Mouse (Mus musculus): Measurements from ENCODE around the gene Chpf. TPM values are rescaled to one million over a fixed set of nuclear protein-coding genes. Genes with fewer than 3 reads are reported as not detected.

The Chpf gene
- polyA plus RNA-seq, 1 experiment from 2014 or later, result 42.1 TPM

DNA sequence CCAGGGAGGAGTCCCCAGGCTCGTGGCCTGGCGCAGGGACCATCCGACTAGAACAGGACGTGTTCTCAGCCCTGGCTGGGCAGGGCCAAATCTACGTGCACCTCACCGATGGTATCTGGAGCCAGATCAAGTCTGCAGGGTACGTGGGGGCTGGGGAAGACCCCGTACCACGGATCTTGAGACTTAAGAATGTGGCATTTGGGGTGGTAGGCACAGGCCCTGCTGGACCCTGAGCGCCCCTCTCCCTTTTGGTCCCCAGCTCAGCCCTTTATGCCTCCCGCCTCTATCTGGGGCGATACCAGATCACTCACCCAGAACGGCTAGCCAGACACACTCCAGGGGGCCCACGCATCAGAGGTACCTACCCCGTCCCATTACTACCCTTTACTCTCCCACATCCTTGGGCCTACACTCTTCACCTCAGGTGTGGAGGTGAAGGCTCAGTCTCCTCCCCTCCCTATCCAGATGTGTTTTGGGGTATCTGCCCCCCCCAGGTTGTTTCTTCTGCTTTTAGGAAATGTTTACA is 37.6 kb downstream of the Chpf start:
- Histone ChIP-seq H3K4me3 (ENCODE audit: low read length) (no peak overlapping the region), H3K9me3 (ENCODE audit: control insufficient read depth, low read length) (no peaks in the 10 kb centered on the region), H3K36me3 (ENCODE audit: control insufficient read depth, insufficient read depth, low read length) (peaks cover 2% of the 10 kb centered on the region; the same call in 1 of the 2 replicates), H3K4me2 (ENCODE audit: low read length) (no peak overlapping the region), H3K27ac (ENCODE audit: low read depth, low read length) (no peak overlapping the region), H3K4me1 (ENCODE audit: control insufficient read depth, insufficient read depth, low read depth, low read length) (peaks cover 48% of the 10 kb centered on the region), H3K27me3 (replicated peaks; ENCODE audit: control insufficient read depth, insufficient read depth, low read length) (peaks cover 4% of the 10 kb centered on the region; the same call in 1 of the 2 replicates), H3K9ac (ENCODE audit: low read depth, low read length) (no peak overlapping the region)
- WGBS, result 77% methylated on average over 15 of the region's 15 CpGs
- ATAC-seq, result no peak

DNA sequence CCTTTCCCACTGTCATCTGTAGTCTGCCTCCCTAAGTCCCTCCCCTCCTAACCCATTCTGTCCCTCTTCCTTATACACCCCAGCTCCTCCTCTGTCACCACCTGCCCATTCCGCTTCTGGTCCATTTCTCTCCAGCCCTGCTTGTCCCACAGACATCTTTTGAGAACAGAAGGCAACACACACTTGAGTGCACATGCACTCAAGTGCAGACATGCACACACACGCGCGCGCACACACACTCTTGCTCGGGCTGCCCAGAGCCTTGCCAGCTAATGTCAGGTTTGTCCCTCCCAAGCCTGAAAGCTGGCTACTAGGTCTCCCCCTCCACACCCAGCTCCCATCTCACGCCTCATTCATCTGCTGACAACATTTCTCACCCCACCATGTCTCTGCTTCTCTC is 38.4 kb downstream of the Chpf start:
- Histone ChIP-seq H3K4me3 (ENCODE audit: low read length) (no peak overlapping the region), H3K36me3 (ENCODE audit: control insufficient read depth, insufficient read depth, low read length) (peaks cover 2% of the 10 kb centered on the region; the same call in 1 of the 2 replicates), H3K27ac (ENCODE audit: low read depth, low read length) (no peak overlapping the region), H3K4me2 (ENCODE audit: low read length) (no peak overlapping the region), H3K4me1 (ENCODE audit: control insufficient read depth, insufficient read depth, low read depth, low read length) (peaks cover 44% of the 10 kb centered on the region), H3K9me3 (ENCODE audit: control insufficient read depth, low read length) (no peaks in the 10 kb centered on the region), H3K27me3 (replicated peaks; ENCODE audit: control insufficient read depth, insufficient read depth, low read length) (0 out of 2 replicates have a peak, but pooled peaks cover 2% of the 10 kb centered on the region), H3K9ac (ENCODE audit: low read depth, low read length) (no peak overlapping the region)
- no peak for ATAC-seq
- 85% methylated on average over 7 of the region's 7 CpGs for WGBS

DNA sequence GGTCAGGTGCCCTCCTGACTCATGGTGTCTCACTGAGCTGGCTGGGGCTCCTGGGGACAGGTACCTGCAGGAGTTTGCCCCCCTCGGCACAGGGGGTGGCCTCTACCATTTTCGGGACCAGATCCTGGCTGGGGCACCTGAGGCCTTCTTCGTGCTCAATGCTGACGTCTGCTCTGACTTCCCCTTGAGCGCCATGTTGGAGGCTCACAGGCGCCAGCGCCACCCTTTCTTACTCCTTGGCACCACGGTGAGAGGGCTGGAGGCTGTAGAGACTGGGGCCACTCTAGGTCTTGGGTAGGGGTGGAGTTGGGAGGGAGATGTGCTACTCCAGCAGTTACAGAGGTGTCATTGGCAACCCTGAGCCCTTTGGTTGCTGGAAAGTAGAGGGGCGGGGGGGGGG is 40.3 kb downstream of the Chpf start:
- peaks cover 25% of the 10 kb centered on the region for H3K4me1 ChIP-seq (ENCODE audit: control insufficient read depth, insufficient read depth, low read depth, low read length)
- no peak overlapping the region for H3K27ac ChIP-seq (ENCODE audit: low read depth, low read length)
- no peaks in the 10 kb centered on the region for H3K9me3 ChIP-seq (ENCODE audit: control insufficient read depth, low read length)
- H3K9ac ChIP-seq (ENCODE audit: low read depth, low read length), result no peak overlapping the region
- no peak for ATAC-seq
- H3K27me3 ChIP-seq (replicated peaks; ENCODE audit: control insufficient read depth, insufficient read depth, low read length), result no peaks in the 10 kb centered on the region
- 79% methylated on average over 8 of the region's 9 CpGs for WGBS
- H3K4me2 ChIP-seq (ENCODE audit: low read length), result no peak overlapping the region
- no peak overlapping the region for H3K4me3 ChIP-seq (ENCODE audit: low read length)
- peaks cover 2% of the 10 kb centered on the region; the same call in 1 of the 2 replicates for H3K36me3 ChIP-seq (ENCODE audit: control insufficient read depth, insufficient read depth, low read length)

DNA sequence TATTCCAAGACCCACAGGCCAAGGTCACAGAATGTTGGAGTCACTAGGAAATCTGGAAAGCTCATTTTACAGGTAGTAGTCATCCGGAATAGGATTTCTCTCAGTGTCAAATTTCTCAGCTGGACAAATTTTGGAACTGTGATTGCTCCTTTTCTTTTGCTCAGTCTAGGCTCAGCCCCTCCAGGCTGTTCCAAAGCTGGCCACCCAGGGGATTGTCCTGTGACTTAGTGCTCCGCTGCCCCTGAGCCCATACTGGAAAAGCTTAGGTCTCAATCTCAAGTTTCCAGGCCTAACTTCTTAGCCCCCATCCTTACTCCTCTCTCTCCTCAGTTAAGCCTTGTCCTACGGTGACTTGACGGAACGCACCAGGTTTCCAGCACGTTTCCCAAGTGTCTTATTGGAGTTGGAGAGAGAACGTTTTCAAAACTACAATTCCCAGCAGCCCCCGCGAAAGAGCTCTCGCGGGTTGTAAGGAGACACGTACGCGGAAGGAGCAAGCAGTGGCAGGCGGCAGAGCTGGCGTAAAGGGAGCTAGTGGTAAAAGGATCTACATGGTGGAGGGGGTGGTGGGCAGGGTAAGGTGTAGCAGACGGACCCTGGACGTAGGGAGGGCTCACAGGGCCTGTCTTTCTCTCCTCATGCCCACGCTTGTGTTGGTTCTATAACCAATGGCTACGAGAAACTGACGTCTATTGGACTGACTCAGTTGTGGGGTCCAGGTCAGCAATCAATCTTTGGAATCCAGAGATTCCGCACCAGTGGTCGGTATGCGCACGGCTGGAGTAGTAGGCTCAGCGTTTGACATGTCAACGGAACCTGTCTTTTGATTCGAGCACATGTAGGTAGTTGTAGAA is 43.4 kb downstream of the Chpf start, which contains the start of gene Gmppa:
TSS of gene Gmppa (plus strand) at position 456 of the 854 bp plus-strand sequence.
- Histone ChIP-seq H3K27ac (ENCODE audit: low read depth, low read length) (peak within 1 kb of the TSS; percentile 77), H3K9me3 (ENCODE audit: control insufficient read depth, low read length) (no peaks in the 10 kb centered on the region)
- 7% methylated on average over 28 of the region's 28 CpGs for WGBS

GRCm38 (mm10) chr1:75425796-75426471 is 53.2 kb downstream of the Chpf start:
- no peak overlapping the region for H3K27ac ChIP-seq (ENCODE audit: low read depth, low read length)
- no peak overlapping the region for H3K4me3 ChIP-seq (ENCODE audit: low read length)
- H3K9me3 ChIP-seq (ENCODE audit: control insufficient read depth, low read length), result no peaks in the 10 kb centered on the region
- no peak overlapping the region for H3K4me2 ChIP-seq (ENCODE audit: low read length)
- 30% methylated on average over 10 of the region's 10 CpGs for WGBS
- no peak overlapping the region for H3K9ac ChIP-seq (ENCODE audit: low read depth, low read length)
- ATAC-seq, result no peak
- no peaks in the 10 kb centered on the region for H3K36me3 ChIP-seq (ENCODE audit: control insufficient read depth, insufficient read depth, low read length)
- peaks cover 12% of the 10 kb centered on the region for H3K4me1 ChIP-seq (ENCODE audit: control insufficient read depth, insufficient read depth, low read depth, low read length)
- peaks cover 32% of the 10 kb centered on the region for H3K27me3 ChIP-seq (replicated peaks; ENCODE audit: control insufficient read depth, insufficient read depth, low read length)

More for the DNA sequence above, 43.4 kb downstream of the Chpf start, which contains the start of gene Gmppa:
- H3K4me1 ChIP-seq (ENCODE audit: control insufficient read depth, insufficient read depth, low read depth, low read length), result peaks cover 9% of the 10 kb centered on the region
- H3K36me3 ChIP-seq (ENCODE audit: control insufficient read depth, insufficient read depth, low read length), result no peaks in the 10 kb centered on the region; the same call in 1 of the 2 replicates
- peak within 1 kb of the TSS; percentile 81 for H3K9ac ChIP-seq (ENCODE audit: low read depth, low read length)
- no peaks in the 10 kb centered on the region for H3K27me3 ChIP-seq (replicated peaks; ENCODE audit: control insufficient read depth, insufficient read depth, low read length)
- peak; percentile 90 for ATAC-seq
- H3K4me2 ChIP-seq (ENCODE audit: low read length), result peak within 1 kb of the TSS; percentile 67
- H3K4me3 ChIP-seq (ENCODE audit: low read length), result peak within 1 kb of the TSS; percentile 68

Other genes with a start within 250 kb of the Chpf start
- 0.26 TPM in 1 of 2 replicates, not detected in the other for gene A630095N17Rik, start 247.2 kb downstream of the Chpf start, polyA plus RNA-seq (2015; fragmentation: Nextera tagmentation; extraction: Ambion mirVana)
- gene Dnajb2, start 242.9 kb downstream of the Chpf start, polyA plus RNA-seq (2015; fragmentation: Nextera tagmentation; extraction: Ambion mirVana), result 86.3 and 98.0 TPM in 2 replicates
- 36.9 and 40.6 TPM in 2 replicates for gene Ptprn, start 214.8 kb downstream of the Chpf start, polyA plus RNA-seq (2015; fragmentation: Nextera tagmentation; extraction: Ambion mirVana)
- gene Resp18, start 200.9 kb downstream of the Chpf start, polyA plus RNA-seq (2015; fragmentation: Nextera tagmentation; extraction: Ambion mirVana), result 251 and 327 TPM in 2 replicates
- 149 and 150 TPM in 2 replicates for gene Dnpep, start 161.3 kb downstream of the Chpf start, polyA plus RNA-seq (2015; fragmentation: Nextera tagmentation; extraction: Ambion mirVana)
- 1.7 and 10.9 TPM in 2 replicates for gene Des, start 119.0 kb downstream of the Chpf start, polyA plus RNA-seq (2015; fragmentation: Nextera tagmentation; extraction: Ambion mirVana)
- 20.3 and 20.4 TPM in 2 replicates for gene Speg, start 104.0 kb downstream of the Chpf start, polyA plus RNA-seq (2015; fragmentation: Nextera tagmentation; extraction: Ambion mirVana)
- 77.8 and 78.4 TPM in 2 replicates for gene Gmppa, start 43.4 kb downstream of the Chpf start, polyA plus RNA-seq (2015; fragmentation: Nextera tagmentation; extraction: Ambion mirVana)
- gene Asic4, start 28.9 kb downstream of the Chpf start, polyA plus RNA-seq (2015; fragmentation: Nextera tagmentation; extraction: Ambion mirVana), result 20.3 and 21.6 TPM in 2 replicates
- 50.5 and 52.5 TPM in 2 replicates for gene Tmem198, start 225 bp upstream of the Chpf start, polyA plus RNA-seq (2015; fragmentation: Nextera tagmentation; extraction: Ambion mirVana)
- gene Obsl1, start 27.1 kb upstream of the Chpf start, polyA plus RNA-seq (2015; fragmentation: Nextera tagmentation; extraction: Ambion mirVana), result 25.4 and 26.1 TPM in 2 replicates
- 17.9 and 18.7 TPM in 2 replicates for gene Inha, start 27.8 kb upstream of the Chpf start, polyA plus RNA-seq (2015; fragmentation: Nextera tagmentation; extraction: Ambion mirVana)
- gene Stk11ip, start 42.2 kb upstream of the Chpf start, polyA plus RNA-seq (2015; fragmentation: Nextera tagmentation; extraction: Ambion mirVana), result 20.4 and 23.9 TPM in 2 replicates
- gene Slc4a3, start 67.0 kb upstream of the Chpf start, polyA plus RNA-seq (2015; fragmentation: Nextera tagmentation; extraction: Ambion mirVana), result 84.9 and 85.4 TPM in 2 replicates